Mouse (Mus musculus): Measurements from ENCODE around the gene Myo5c.

Gene Myo5c

DNA sequence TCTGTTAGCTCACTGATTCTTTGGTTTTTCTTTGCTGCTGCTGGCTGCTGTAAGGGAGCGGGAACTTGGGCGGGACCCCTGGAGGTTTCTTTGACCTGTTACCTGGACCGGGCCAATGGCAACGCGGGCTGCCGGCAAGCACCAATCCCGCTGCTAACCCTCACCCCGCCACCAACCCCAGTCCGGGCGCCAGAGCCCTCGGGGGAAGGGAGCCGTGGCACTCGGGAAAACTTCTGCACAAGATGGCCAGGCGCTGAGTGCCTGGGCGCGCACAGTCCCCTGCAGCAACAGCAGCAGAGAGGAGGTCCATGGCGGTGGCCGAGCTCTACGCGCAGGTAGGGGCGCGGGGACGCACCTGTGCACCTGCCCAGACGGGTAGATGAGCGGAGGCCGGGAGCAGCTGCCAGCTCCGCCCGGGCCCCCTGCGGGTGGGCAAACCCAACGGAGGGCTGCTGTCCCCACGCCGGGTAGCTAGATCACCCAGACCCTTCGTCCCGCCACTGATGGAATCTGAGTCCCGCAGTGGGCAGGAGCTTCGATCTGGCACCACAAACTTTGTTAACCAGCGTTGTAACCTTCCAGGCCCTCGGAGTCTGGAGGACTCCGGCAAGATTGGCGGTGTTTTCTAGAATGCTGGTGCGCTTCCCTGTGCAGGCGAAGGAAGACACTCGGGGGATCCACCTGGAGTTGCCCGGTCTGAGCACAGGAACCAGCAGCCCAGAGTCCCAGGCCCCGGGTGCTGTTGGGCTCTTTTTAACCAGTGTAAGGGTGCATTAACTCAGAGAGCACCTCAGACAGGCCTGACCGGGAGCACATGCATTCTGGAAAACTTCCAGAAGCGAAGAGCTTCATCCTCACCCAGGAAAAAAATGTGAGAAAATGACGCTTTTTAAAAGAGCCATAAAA is at the start of gene Myo5c:
TSS of gene Myo5c (plus strand) at position 180 of the 906 bp plus-strand sequence.
- peak; percentile 85 to 89 for DNase-seq

GRCm38 (mm10) chr9:75187646-75188260 is 44.1 kb upstream of the Myo5c start:
- DNase-seq = no peak

DNA sequence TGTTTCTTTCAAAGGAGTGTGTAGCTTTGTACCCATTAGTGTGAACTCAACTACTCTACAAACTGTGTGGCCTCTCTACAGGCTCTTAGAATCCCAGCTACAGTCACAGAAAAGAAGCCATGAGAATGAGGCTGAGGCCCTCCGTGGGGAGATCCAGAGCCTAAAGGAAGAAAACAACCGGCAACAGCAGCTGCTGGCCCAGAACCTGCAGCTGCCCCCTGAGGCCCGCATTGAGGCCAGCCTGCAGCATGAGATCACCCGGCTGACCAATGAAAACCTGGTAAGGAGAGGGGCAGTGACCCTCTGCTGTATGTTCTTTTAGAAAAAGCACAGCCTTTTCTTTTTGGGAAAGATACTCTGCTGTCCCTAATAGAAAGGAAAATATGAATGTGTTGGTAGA is 38.0 kb upstream of the Myo5c start:
- DNase-seq = no peak

DNA sequence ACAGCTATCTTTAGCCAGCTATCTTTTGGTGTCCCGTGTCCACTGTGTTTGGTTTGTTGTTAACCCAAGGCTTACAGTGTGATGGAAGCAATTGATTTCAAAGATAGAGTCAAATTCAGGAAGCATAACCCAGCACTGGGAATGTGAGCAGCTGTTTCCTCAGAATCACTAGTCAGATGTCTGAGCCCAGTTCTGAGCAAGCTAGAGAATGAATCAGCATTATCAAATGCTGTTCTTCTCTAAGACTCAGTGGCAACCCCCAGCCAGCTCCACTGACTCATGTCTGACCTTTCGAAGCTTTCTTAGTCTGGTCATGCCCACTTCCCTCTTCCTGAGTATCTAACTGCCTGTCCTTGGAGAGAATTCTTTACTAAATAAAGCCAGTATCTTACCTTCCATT is 35.5 kb upstream of the Myo5c start:
- no peak for DNase-seq

DNA sequence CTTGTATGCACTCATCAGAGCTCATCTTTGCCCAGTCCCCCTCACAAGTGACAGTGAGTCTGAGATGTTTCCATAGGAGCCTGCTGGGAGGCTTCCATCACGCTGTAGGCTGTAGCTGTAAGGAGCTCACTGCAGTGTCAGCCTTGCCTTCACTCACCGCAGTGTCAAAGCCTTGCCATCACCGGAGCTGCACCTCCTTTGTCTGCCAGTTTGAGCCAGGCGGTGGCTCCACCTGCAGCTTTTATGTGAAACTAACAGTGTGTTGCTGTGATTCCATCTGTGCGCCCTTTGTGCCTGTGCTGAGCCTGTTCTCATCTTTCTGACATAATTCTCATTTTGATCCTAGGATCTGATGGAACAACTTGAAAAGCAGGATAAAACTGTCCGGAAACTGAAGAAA is 34.5 kb upstream of the Myo5c start:
- peak in 1 of 2 experiments; percentile 10 for DNase-seq

DNA sequence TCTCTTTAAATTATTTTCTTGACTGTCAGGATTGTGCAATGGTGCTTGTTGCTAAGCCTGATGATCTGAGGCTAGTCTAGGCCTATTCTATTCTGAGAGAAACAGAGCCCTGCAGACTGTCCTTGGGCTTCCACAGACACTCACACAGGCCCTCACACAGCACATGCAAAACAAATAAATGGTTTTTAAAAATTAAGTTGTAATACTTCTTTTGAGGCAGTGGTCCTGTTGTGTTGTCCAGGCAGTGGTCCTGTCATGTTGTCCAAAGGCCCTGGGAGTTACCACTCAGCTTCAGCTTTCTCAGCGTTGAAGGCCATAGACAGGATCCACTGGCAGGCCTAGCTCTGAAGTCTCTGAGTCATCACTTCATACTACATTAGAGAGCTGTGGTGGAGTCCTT is 30.3 kb upstream of the Myo5c start:
- no peak for DNase-seq

DNA sequence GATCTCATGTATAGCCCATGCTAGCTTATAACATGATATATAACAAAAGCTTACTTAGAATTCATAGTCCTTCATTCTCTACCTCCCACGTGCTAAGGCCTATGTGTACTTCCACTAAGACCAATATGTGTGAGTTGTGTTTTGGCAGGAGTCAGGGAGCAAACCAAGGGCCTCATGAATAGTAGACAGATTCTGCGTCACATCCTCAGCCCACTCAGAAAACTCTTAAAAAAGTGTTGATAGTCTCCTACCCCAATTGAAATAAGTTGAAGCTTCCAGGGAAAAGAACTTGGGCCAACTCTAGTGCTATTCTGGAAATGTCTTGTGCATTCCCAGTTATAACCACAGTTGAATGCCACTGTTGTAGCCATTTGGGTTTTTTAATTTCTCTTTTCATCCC is 29.8 kb upstream of the Myo5c start:
- no peak for DNase-seq

DNA sequence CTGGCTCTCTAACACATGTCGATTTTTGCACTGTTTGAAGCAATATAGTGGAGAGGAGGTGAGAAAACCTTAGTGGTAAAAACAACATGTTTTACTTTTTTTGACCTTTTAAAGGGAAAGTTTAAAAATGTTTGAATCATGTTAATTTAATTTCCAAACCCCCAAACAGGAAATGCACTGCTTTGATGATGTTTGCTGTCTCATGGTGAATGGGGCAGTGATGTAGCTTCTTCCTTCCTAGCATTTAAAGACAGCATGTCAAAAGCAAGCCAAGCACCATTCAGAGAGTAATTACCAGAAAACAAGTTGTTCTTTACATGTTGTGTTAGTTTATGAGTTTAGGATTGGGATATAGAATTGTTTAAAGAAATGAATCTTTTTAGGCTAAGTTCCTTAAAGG is 22.6 kb upstream of the Myo5c start:
- DNase-seq = no peak

DNA sequence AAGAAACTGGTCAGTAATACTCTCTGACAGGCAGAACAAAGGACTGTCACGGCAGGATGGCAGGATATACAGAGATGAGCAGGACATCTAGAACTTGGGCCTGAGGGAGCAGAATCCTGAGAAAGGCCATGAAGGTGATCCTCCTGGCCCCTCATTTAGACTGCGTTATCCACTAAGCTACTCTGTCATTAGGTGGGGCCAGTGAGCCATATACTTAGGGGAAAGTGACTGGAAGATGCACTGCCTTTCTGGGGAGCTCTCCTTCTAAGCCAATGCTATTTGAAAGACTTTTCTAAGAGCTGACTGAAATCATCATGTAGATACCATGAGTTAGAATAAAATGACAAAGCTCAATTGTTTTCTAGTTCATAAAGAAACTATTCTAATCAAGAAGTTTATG is 21.6 kb upstream of the Myo5c start:
- DNase-seq = peak in 1 of 2 experiments; percentile 36

- no peak for DNase-seq
These were observed 16.9 kb upstream of the Myo5c start for GRCm38 (mm10) chr9:75214743-75215413.

GRCm38 (mm10) chr9:75219942-75220341 is 11.9 kb upstream of the Myo5c start:
- DNase-seq = no peak

DNA sequence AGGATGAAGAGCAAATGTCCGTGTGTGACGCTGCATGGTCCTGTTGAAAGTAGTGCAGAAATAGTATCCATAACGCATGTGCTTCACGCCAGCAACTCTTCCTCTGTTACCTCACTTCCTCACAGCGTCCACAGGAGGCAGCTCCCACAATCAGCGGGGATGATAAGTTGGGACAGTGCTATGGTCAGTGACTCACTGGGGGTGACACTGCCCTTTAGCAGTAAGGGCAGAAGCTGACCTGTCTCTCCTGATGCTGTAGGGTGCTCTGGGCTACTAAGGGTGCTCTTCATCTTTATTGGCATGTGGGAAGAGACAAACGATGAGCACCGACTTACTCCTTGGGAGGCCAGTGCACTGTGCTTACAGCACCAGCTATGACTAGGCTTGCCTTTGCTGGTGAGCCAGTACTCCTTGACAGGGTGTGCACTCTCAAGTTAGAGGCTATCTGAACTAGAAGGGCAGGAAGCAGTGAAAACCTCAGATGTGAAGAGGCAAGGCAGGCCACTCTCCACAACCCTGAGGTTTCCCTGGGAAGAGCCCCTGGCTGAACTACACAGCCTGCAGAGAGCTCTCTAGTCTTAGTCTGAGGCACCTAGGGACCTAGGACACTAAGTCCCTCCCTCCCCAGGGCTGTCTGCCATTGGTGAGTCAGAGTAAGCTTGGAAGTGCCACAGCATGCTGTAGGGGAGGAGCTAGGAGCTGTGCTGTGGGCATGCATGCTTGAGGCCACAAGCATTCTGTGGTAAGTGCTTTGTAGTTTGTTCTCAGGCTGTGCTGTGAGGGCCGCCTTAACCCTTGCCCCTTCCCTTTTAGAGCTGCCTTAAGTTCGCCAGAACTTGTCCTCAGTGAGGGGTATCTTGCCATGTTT is 10.2 kb upstream of the Myo5c start:
- peak; percentile 83 to 89 for DNase-seq

DNA sequence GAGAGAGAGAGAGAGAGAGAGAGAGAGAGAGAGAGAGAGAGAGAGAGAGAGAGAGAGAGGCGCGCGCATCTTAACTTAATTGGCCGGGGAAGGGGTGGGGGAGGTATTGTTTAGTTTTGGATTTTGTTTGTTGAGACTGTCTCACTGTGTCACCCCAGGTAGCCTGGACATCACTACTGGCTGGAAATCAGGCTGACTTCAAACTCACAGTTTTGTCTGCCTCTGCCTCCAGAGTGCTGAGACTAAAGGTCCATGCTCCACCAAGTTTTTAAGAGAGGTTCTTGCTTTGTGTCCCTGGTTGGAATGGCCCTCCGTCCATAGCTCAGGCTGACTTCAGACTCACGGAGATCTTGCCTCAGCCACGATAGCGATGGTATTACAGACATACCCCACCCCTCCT is 1.0 kb downstream of the Myo5c start:
- DNase-seq = no peak

- DNase-seq = peak; percentile 82 to 87
These were observed 2.5 kb downstream of the Myo5c start for GRCm38 (mm10) chr9:75234271-75234741.

GRCm38 (mm10) chr9:75234983-75235627 is 3.3 kb downstream of the Myo5c start:
- DNase-seq = peak in 1 of 2 experiments; percentile 13

DNA sequence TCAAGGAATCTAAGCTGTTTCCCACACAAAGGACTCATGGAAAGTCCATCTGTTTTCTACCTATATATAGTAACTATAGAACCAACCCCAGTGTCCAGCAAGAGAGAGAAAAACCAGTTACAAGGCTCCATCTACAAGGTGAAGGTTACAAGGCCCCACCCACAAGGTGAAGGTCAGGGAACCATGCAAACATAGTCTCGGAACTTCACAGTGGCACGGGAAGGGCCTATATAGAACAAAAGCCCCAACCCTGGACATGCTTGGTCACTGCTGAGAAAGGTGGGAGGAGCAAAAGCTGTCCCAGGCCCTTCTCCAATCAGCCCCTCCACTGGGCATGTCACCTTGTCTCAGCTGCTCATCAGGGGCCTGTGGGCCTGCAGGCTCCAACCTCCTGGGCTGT is 3.9 kb downstream of the Myo5c start:
- DNase-seq = no peak

- peak; percentile 80 to 87 for DNase-seq
These were observed 4.8 kb downstream of the Myo5c start for GRCm38 (mm10) chr9:75236416-75237308.

GRCm38 (mm10) chr9:75238179-75238578 is 6.4 kb downstream of the Myo5c start:
- peak; percentile 35 to 51 for DNase-seq

GRCm38 (mm10) chr9:75243052-75243451 is 11.2 kb downstream of the Myo5c start:
- no peak for DNase-seq

DNA sequence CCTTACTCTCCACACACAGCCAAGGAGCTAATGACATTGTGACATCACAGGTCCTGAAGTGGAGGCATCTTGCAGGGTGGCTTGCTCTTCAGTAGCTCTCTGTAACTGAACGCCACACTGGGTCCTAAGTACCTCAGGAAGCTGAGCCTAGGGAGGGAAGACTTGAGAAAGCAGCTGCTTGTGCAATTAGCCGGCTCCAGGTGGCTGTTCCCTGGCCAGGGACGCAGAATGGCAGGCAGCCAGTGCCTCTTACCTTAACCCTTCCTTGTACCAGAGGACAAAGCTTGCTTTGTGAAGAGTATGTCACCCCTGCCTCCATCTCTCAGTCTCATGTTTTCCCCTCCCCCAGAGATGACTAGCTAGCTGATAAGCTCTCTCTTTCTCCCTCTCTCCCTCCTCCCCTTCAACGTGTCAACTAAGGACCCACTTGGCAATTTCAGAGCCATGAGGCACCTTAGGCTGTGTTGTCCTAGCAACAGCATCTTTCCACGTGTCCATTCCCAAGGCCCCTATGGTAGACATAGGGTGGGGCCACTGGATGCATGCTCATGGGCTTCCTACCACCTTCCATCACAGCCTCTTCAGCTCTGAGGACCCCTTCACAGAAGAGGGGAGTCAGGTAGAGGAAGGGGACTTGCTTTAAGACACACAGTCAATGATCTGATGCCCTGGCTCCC is 12.0 kb downstream of the Myo5c start:
- peak; percentile 81 to 87 for DNase-seq
